Mouse (Mus musculus): ENCODE data around the gene Nab2.
A peak's percentile ranks its signal among the peaks of the same experiment; 100 is the strongest.

The Nab2 gene

GRCm38 (mm10) chr10:127642772-127643552 lies 25.4 kb downstream of the Nab2 start, which contains the start of gene Stat6:
Gene Stat6 (plus strand): TSS chr10:127642986.
- peak; percentile 68 for DNase-seq

GRCm38 (mm10) chr10:127641861-127642771 lies 26.3 kb downstream of the Nab2 start:
- DNase-seq = peak; percentile 91

DNA sequence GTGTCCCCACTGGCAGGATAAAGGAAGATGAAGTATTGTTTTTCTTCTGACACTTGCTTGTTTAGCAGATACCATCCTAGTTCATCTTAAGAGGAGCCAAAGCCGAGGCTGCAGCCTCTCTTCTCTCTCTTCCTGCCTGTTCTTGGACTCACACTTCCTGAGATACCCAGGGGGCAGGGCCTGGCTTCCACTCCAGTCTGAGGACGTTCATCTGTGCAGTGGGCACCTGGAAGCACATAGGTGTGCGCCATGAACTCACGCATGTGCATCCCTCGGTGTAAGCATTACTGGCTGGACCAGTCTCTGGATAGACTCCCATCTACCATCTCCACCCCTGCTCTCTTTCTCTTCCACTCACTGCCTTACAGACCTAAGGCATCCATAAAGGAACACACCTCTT lies 27.9 kb downstream of the Nab2 start:
- no peak for DNase-seq

DNA sequence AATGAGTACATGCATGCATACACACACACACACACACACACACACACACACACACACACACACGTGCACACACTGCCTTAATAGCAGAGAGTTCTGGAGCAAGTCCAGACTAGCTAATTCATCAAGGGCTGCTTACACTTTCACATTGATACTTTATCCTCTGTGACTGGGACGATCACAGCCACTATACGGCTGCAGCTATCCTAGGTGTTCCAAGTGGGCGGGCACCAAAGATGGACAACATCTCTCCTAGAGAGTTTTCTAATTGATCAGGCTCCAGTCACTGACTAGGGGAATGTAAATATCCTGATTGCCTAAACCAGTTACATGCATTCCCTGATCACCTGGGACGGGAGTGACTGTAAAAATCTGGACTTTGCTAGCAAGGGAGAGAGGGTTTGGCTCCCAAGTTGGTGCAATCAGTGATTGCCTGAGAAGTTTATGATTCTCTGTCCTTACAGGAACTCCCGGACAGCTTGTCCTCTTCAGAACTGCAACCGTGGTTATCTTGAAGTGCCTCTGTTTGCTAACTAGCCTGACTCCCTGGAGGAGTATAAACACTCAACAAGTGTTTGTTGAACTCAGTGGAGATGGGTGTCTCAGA lies 35.6 kb downstream of the Nab2 start:
- no peak for DNase-seq

DNA sequence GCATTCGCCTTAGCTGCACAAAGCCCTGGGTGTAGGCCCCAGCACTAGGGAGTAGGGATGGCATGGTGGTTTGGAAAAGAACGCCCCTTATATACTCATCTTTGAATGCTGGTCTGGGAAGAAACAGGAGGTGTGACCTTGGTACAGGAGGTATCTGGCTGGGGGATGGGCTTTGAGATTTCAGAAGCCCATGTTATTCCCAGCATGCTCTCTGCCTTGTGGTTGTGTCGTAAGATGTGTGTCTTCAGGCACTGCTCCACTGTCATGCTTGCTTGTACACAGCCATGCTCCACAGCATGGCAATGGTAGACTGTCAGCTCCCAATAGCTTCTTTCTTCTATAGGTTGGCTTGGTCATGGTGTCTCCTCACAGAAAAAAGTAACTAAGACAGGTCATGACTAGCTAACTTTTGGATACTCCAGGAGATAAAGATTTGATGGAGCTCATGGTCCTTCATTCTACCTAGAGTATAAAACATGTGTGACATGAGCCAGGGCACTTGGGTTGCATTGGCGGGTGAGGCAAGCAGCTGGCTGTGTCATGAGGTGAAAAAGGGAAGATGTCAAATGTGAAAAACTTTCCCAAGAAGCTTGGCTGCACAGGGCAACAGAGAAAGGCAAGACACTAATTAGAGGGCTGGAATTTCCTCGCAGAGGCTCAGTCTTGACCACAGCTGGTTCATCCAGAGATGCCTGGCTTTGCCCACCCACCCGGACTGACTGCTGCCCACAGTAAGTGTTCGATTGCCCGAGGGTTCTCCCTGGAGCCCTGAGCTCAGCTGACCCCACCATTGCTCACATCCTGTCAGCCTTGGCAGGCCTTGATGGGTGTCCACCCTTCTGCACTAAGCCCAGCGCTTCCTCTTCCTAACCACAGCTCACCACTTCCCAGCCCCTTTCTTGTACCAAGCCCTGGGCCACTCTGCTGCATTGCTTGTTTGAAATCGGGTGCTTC lies 36.8 kb downstream of the Nab2 start:
- no peak for DNase-seq

GRCm38 (mm10) chr10:127626433-127626832 lies 41.9 kb downstream of the Nab2 start:
- no peak for DNase-seq

DNA sequence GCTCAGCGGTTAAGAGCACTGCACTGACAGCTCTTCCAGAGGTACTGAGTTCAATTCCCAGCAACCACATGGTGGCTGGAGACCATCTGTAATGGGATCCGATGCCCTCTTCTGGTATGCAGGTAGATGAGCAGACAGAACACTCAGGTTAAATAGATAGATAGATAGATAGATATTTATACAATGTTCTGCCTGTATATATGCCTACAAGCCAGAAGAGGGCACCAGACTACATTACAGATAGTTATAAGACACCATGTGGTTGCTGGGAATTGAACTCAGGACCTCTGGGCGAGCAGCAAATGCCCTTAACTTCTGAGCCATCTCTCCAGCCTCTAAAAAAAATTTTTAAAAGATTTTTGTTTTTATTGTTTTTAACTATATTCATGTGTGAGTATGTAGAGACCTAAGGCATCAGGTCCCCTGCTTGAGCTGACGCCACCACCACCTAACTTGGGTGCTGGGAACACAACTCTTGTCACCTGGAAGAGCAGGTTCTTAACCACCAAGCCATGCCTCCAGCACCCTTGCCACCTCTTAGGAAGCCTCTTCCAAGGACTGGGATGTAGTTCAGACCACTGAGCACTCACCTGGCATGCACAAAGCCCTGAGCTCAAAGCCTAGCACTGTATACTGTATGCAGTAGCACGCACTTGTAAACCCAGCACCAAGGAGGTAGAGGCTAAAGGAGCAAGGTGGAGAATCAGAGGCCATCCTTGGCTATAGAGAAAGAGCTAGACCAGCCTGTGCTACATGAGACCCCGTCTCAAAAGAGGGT lies 44.7 kb downstream of the Nab2 start:
- no peak for DNase-seq

- no peak for DNase-seq
Observed at GRCm38 (mm10) chr10:127622661-127623060, 45.7 kb downstream of the Nab2 start.

DNA sequence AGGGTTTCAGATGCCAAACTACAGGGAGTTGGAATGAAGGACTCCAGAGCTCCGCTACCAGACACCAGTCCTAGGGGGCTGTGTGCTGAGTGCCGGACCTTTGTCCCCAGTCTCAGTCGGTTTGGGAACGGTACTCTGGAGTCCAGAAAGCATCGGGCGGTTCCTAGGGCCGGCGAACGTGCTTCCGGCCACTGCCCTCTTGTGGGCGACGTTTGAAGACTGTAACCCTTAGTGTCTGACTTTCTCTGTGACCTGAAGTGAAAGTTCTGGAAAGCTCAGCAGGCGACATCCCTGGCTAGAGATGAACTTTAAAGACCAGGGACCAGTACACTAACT lies 46.3 kb downstream of the Nab2 start:
- DNase-seq = peak; percentile 84

GRCm38 (mm10) chr10:127621191-127622056 lies 46.9 kb downstream of the Nab2 start:
- peak; percentile 92 for DNase-seq

DNA sequence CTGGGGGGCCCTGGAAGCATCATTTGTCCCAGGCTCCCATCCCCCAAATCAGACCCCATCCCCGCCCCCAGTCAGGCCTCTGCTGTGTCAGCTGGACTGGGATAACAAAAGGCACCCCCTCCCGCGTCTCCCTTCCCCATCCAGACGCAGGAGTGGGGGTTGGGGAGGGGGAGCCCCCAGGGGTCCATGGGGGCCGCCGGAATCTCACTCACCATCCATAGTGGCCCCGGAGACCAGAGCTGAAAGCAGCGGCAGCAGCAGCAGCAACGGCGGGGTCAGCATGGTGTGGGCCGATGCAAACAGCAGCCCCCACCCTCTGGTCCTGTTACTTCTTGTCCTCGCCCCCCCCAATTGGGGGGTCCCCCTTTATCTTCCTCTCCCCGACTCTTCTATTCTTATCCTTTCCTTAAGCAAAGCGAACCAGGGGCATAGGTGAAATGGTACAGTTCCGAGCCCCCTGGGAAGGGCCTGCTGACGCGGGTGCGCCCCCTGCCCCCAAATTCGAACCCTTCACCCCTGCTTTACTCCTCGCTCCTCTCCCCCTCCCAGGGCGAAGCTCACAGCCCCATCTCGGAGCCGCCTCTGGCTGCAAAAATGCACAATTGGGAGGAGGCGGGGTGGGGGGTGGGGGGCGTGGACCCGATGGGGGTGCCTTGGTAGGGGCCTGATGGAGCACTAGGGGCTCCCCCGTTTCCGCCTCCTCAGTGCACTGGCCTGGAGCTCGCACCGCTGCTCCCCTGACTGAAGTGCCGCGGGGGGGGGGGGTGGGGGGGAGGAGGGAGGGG lies 47.8 kb downstream of the Nab2 start, which contains the start of gene Lrp1:
Gene Lrp1 (minus strand): TSS at position 743 of the 785 bp plus-strand sequence.
- peak; percentile 81 for DNase-seq

DNA sequence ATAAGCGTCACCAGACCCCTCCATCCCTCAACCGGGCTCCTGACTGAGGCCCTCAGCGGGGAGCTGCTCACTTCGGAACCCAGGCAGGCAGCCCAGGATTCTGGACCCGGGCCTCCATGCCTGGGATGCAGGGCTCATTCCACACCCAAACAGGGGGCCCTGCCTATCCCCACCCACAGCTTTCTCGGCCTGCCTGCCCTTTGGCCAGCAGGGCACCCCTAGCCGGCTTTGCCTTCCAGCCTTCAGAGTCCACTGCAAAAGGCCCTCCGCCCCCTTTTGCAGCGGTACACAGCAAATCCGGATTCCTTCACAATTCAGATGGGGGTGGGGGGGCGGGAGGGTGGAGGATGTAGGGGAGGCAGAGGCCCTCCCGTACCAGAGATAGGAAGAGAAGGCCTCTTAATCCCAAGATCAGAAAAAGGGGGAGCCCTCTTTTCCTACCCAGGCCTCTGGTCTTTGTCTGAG lies 48.4 kb downstream of the Nab2 start:
- peak; percentile 73 for DNase-seq

DNA sequence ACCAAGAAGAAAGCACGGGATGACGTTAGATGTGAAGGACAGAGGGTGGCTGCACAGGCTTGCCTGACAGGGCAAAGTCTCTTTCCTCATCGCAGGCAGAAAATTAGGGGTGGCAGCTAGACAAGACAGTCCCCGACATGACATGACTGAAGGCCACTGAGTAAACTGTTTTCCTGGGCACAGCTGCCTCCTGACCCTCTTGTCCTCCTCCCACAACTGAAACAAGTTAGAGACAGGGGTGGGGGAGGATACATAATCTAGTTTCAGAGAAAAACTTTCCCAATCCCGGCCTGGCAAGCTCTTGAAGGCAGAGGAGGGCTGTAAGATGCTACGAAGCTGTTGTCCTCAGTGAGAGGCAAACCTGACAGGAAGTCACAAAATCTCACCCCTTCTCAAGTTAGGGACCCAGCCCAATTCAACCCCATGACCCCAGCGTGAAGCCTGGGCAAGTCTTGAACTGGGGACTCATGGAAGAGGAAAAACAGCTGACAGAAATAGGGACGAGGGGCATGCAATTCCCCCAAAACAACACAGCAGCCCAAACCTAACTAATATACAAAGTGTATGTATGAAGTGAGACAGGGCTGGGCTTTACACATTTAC lies 49.1 kb downstream of the Nab2 start:
- DNase-seq = no peak

DNA sequence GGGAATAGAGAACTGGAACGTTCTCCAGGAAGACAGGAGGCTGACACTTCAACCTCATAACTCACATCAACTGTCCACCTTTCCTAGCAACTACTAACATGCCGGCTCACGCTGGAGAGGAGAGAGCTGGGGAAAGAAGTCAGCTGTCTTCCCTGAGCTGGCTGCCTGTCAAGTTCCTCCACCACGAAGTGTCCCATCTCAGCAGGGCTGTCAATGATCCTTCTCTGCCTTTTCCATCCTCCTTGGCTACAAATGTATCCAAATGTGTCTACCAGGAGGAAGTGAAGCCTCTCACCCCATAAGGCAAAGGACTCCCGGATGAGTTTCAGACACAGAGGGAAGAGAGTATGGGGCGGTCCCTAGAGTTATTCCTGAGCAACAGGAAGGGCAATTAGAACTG lies 50.2 kb downstream of the Nab2 start:
- DNase-seq = no peak

- no peak for DNase-seq
Observed at GRCm38 (mm10) chr10:127617294-127617693, 51.1 kb downstream of the Nab2 start.

DNA sequence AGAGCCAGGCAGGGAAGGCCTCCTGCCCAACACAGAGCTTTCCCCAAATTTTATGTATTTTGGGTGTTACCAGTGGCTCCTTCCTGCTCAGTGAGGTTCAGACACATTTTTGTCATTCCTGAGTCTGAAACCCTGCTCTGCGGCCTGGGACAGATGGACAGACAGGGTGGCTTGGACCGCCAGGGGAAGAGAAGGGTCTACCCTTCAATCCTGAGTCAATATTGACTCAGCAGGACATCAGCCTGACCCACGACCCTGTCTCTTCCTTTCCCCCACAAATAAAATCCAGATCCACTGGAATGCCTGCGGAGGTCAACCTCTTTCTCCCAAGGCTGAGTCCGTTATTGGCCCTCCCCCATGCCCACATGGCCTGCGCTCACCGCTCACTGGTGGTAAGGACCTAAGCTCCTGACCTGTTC lies 52.1 kb downstream of the Nab2 start:
- DNase-seq = peak; percentile 66

DNA sequence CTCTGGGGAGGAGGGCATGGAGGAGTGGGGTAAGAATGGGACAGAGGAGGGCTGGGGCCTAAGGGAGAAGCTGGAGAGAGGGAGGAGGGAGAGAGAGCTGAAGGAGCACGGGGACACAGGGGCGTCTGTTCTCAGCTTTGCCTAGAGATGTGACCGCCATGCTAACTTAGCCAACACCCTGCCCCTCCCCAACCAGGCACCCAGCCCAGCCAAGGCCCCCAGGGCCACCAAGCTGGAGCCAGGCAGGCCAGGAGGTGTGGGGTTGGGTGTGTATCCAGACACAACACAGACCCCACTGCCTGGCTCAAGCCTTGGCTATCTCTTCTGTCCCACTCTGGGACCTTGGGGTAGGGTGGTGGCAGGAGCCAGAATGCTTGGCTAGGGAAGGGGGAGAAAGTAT lies 52.8 kb downstream of the Nab2 start:
- DNase-seq = no peak

- DNase-seq = no peak
Observed at GRCm38 (mm10) chr10:127615034-127615374, 53.4 kb downstream of the Nab2 start.

Data from embryo, embryonic 11 days (tissue).